Mouse (Mus musculus) inflammation-experienced regulatory T-cells, adult 16 weeks (primary cell): ENCODE results near the gene Apln. TPM values are rescaled to one million over a fixed set of nuclear protein-coding genes. Genes with fewer than 3 reads are reported as not detected.

Experiments
- polyA plus RNA-seq: library from polyadenylated mRNA; unstranded; fragments of 100-300 nt; shearing (Covaris generic); gene quantifications from one replicate; pipeline ENCODE4 v1.2.1, GENCODE M21; 2017

Gene Apln
- polyA plus RNA-seq: 0.49 TPM

GRCm38 (mm10) chrX:48034144-48035113, at the start of gene Apln:
Apln (minus strand) TSS chrX:48034853.

Other genes starting within 250 kb of the Apln start
- gene Smarca1, start 141.9 kb downstream of the Apln start, polyA plus RNA-seq: not detected
- gene Ocrl, start 122.5 kb downstream of the Apln start, polyA plus RNA-seq: 11.5 TPM
- 0.34 TPM for gene Xpnpep2, start 73.9 kb upstream of the Apln start, polyA plus RNA-seq
- gene Sash3, start 111.6 kb upstream of the Apln start, polyA plus RNA-seq: 542 TPM
- 27.1 TPM for gene Zdhhc9, start 174.0 kb upstream of the Apln start, polyA plus RNA-seq
- gene Utp14a, start 222.0 kb upstream of the Apln start, polyA plus RNA-seq: 19.5 TPM